Mouse (Mus musculus): ENCODE data around the gene Snrpc.

DNA sequence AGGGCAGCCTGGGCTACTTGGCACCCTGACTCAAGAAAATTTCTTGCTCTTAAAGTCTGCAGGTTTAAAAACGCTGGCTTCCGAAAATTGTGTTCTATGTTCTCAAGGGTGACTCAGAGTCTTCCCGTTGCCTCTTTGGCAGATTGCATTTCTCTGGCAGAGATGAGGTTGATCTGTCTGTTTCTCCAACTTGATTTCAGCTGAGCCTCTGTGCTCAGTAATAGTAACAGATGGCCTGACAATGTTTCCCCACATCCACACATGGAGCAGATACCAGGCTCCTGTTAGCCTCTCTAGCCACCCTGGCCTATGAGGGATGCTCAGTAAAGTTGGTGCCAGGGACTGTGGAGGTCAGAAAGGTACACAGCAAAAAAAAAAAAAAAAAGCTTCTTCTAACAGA, 33.9 kb downstream of the Snrpc start:
- TF ChIP-seq GATA1 (IDR thresholded peaks at IDR 0.05; ENCODE audit: borderline replicate concordance, low read length), result no peak
- TF ChIP-seq CTCF (IDR thresholded peaks at IDR 0.05; ENCODE audit: low read depth, low read length), result no peak

Data from G1E (cell line).